Mouse (Mus musculus) erythroblast, embryonic 14.5 days (primary cell): Measurements from ENCODE around the gene Srsf4.

Experiments
- GATA1 ChIP-seq: IDR thresholded peaks from 2 replicates; pipeline ENCODE4 v1.6.1; 2012; ENCODE audit warnings: low read length, inconsistent platforms, mixed read lengths
- TAL1 ChIP-seq: IDR thresholded peaks from 3 replicates; pipeline ENCODE4 v1.6.1; 2012; ENCODE audit warnings: low read length, inconsistent platforms, mixed read lengths

GRCm38 (mm10) chr4:131917010-131917555, 43.7 kb downstream of the Srsf4 start:
- TF ChIP-seq TAL1 (no peak), GATA1 (no peak)
